ENCODE assay signal across 9 mouse cellular contexts in the genomic region with DNA sequence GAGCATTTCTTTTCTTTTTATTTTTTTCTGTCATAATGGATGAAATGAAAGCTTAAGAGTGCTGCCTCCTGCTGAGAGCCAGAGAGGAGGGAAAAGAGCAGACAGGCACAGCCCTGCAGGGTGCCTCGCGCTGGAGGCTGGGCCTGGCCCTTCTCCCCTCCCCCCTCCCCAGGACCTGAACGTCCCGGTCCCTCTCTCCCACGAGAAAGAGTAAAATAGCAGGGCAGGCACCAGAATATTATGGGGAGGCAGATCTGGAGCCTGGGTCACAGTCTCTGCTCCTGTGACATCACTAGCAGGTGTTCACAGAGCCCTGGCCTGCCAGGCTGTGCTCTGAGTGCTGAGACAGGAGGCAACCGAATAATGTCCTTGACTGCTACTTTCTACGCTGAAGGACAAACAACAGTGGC.
DNase-seq lines count a peak whose midpoint lies in the region; ATAC-seq lines count a peak whose summit lies in the region.
"Had no signal": no experiment of that assay in that cellular context is flagged by ENCODE, and none has a peak within 500 bp of the region (broad histone marks: within the 10 kb centered on the region; RNA-seq: fewer than 3 reads in every experiment).

No protein-coding gene starts in this region.

- H3K4me2 ChIP-seq in kidney, embryonic 14.5 days (replicated peaks; ENCODE audit: low read depth, low read length) = peak overlapping the region; percentile 11; the same call in 1 of the 2 replicates
- H3K4me2 ChIP-seq in forebrain, embryonic 12.5 days = peak overlapping the region; percentile 25
- H3K4me2 ChIP-seq in midbrain, embryonic 13.5 days (replicated peaks) = peak overlapping the region; percentile 3
- H3K4me2 ChIP-seq in liver, embryonic 11.5 days = no peak overlapping the region

- no peak for DNase-seq in kidney, postnatal 10 days
- DNase-seq in R1 (ENCODE audit: low read depth, low spot score) = peak; percentile 66
- DNase-seq in liver, embryonic 11.5 days (ENCODE audit: low spot score) = no peak

- no peak for ATAC-seq in kidney, embryonic 14.5 days (ENCODE audit: low FRiP score, low TSS enrichment)
- peak; percentile 69 for ATAC-seq in forebrain, embryonic 12.5 days (ENCODE audit: low FRiP score)
- peak; percentile 75; the same call in 1 of the 2 replicates for ATAC-seq in midbrain, embryonic 13.5 days
- ATAC-seq in megakaryocyte, adult 5-6 weeks (ENCODE audit: poor library complexity, severe bottlenecking) = no peak
- ATAC-seq in liver, embryonic 11.5 days (replicated peaks; ENCODE audit: low FRiP score) = no peak
- no peak for ATAC-seq in CD4-positive, CD25-positive, alpha-beta regulatory T cell, adult 4 months

- H3K27me3 ChIP-seq in kidney, embryonic 14.5 days (ENCODE audit: control insufficient read depth, insufficient read depth, low read length) = no peaks in the 10 kb centered on the region
- H3K27me3 ChIP-seq in forebrain, embryonic 12.5 days = 0 out of 2 replicates have a peak, but pooled peaks cover 11% of the 10 kb centered on the region
- peaks cover 24% of the 10 kb centered on the region for H3K27me3 ChIP-seq in midbrain, embryonic 13.5 days
- H3K27me3 ChIP-seq in liver, embryonic 11.5 days (replicated peaks; ENCODE audit: control insufficient read depth, insufficient read depth, low read length) = no peaks in the 10 kb centered on the region

- H3K36me3 ChIP-seq in kidney, embryonic 14.5 days (ENCODE audit: control insufficient read depth, insufficient read depth, low read length) = no peaks in the 10 kb centered on the region
- H3K36me3 ChIP-seq in forebrain, embryonic 12.5 days (replicated peaks) = no peaks in the 10 kb centered on the region
- H3K36me3 ChIP-seq in midbrain, embryonic 13.5 days = no peaks in the 10 kb centered on the region
- no peaks in the 10 kb centered on the region for H3K36me3 ChIP-seq in liver, embryonic 11.5 days (ENCODE audit: control insufficient read depth, insufficient read depth, low read length)

- no peaks in the 10 kb centered on the region for H3K9me3 ChIP-seq in kidney, embryonic 14.5 days (ENCODE audit: control insufficient read depth, low read length)
- H3K9me3 ChIP-seq in forebrain, embryonic 12.5 days = no peaks in the 10 kb centered on the region
- H3K9me3 ChIP-seq in midbrain, embryonic 13.5 days = no peaks in the 10 kb centered on the region
- H3K9me3 ChIP-seq in liver, embryonic 11.5 days (ENCODE audit: control insufficient read depth, low read length) = no peaks in the 10 kb centered on the region

- 9% methylated on average over 7 of the region's 7 CpGs for WGBS in kidney, embryonic 14.5 days
- WGBS in forebrain, embryonic 12.5 days = 7% methylated on average over 7 of the region's 7 CpGs
- WGBS in midbrain, embryonic 13.5 days = 6% methylated on average over 7 of the region's 7 CpGs
- WGBS in liver, embryonic 11.5 days = 26% methylated on average over 7 of the region's 7 CpGs

- H3K9ac ChIP-seq in kidney, embryonic 14.5 days (ENCODE audit: low read depth, low read length) = no peak overlapping the region
- H3K9ac ChIP-seq in forebrain, embryonic 12.5 days = peak overlapping the region; percentile 25; the same call in 1 of the 2 replicates
- peak overlapping the region; percentile 4; the same call in 1 of the 2 replicates for H3K9ac ChIP-seq in midbrain, embryonic 13.5 days (replicated peaks)
- no peak overlapping the region for H3K9ac ChIP-seq in liver, embryonic 11.5 days (ENCODE audit: low read depth, low read length)

- H3K4me3 ChIP-seq in kidney, embryonic 14.5 days (ENCODE audit: low read length) = no peak overlapping the region
- no peak overlapping the region for H3K4me3 ChIP-seq in forebrain, embryonic 12.5 days (replicated peaks)
- no peak overlapping the region for H3K4me3 ChIP-seq in midbrain, embryonic 13.5 days (replicated peaks)
- no peak overlapping the region for H3K4me3 ChIP-seq in liver, embryonic 11.5 days (ENCODE audit: low read depth, low read length)
- H3K4me3 ChIP-seq: myocyte had no signal

- no peak overlapping the region for H3K27ac ChIP-seq in kidney, embryonic 14.5 days (ENCODE audit: low read depth, low read length)
- H3K27ac ChIP-seq in forebrain, embryonic 12.5 days = peak overlapping the region; percentile 69
- H3K27ac ChIP-seq in midbrain, embryonic 13.5 days = peak overlapping the region; percentile 27; the same call in 1 of the 2 replicates
- H3K27ac ChIP-seq in liver, embryonic 11.5 days (ENCODE audit: low read depth, low read length) = no peak overlapping the region

- peaks cover 35% of the 10 kb centered on the region for H3K4me1 ChIP-seq in kidney, embryonic 14.5 days (ENCODE audit: control insufficient read depth, insufficient read depth, low read length)
- H3K4me1 ChIP-seq in forebrain, embryonic 12.5 days = peaks cover 32% of the 10 kb centered on the region
- H3K4me1 ChIP-seq in midbrain, embryonic 13.5 days (replicated peaks) = peaks cover 34% of the 10 kb centered on the region
- H3K4me1 ChIP-seq in liver, embryonic 11.5 days (replicated peaks; ENCODE audit: control insufficient read depth, insufficient read depth, low read length) = no peaks in the 10 kb centered on the region

Comparison
In these comparisons a context has a peak if more than half of its experiments do, and no peak if none do; other contexts are left out.
1. ATAC-seq: peak in forebrain, embryonic 12.5 days (single experiment) and midbrain, embryonic 13.5 days (single experiment); none in kidney, embryonic 14.5 days (single experiment), megakaryocyte, adult 5-6 weeks (single experiment), liver, embryonic 11.5 days (single experiment) and CD4-positive, CD25-positive, alpha-beta regulatory T cell, adult 4 months (single experiment).
2. H3K27ac ChIP-seq: peak in forebrain, embryonic 12.5 days (single experiment) and midbrain, embryonic 13.5 days (single experiment); none in kidney, embryonic 14.5 days (single experiment) and liver, embryonic 11.5 days (single experiment).
3. H3K9ac ChIP-seq: peak in forebrain, embryonic 12.5 days (single experiment) and midbrain, embryonic 13.5 days (single experiment); none in kidney, embryonic 14.5 days (single experiment) and liver, embryonic 11.5 days (single experiment).